Mouse (Mus musculus): Measurements from ENCODE around the gene Akr1d1. TPM values are rescaled to one million over a fixed set of nuclear protein-coding genes. Genes with fewer than 3 reads are reported as not detected.

The Akr1d1 gene
- total and polyA plus RNA-seq, 2 experiments from 2014 or later: not detected

DNA sequence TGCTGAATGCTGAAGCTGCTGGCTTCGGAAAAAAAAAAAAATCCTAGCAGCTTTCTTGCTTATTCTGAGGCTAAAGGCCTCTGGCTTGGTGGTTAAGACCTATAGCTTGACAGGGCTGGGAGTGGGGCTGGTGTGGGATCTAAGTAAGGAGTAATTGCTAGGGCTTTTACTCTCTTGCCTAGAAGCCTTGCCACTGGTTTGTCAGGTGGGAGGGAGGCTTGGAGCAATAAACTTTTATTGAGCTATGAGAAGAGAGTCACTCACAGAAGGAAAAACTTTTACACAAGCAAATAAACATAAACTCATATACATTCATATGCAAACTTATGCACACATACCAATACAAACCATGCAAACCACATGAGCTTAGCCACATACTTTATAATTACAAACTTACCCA lies 42.0 kb downstream of the Akr1d1 start:
- no peak for ATAC-seq (ENCODE audit: low FRiP score)
- no peak overlapping the region for H3K9ac ChIP-seq (replicated peaks; ENCODE audit: low read length, poor library complexity, severe bottlenecking)
- no peaks in the 10 kb centered on the region for H3K27me3 ChIP-seq (ENCODE audit: insufficient read depth, low read length)
- H3K27ac ChIP-seq (ENCODE audit: low read depth, low read length): no peak overlapping the region
- no peak overlapping the region for H3K4me3 ChIP-seq (ENCODE audit: low read depth, low read length)
- no peaks in the 10 kb centered on the region for H3K36me3 ChIP-seq (ENCODE audit: insufficient read depth, low read length)
- no peaks in the 10 kb centered on the region for H3K9me3 ChIP-seq (ENCODE audit: low read length)
- no peak for DNase-seq (ENCODE audit: low spot score)
- WGBS: 79% methylated on average over 1 of the region's 1 CpGs
- no peak for TF ChIP-seq CTCF (IDR thresholded peaks at IDR 0.05)
- no peaks in the 10 kb centered on the region for H3K4me1 ChIP-seq (ENCODE audit: insufficient read depth, low read length)
- H3K4me2 ChIP-seq (ENCODE audit: low read depth, low read length, poor library complexity, severe bottlenecking): no peak overlapping the region

DNA sequence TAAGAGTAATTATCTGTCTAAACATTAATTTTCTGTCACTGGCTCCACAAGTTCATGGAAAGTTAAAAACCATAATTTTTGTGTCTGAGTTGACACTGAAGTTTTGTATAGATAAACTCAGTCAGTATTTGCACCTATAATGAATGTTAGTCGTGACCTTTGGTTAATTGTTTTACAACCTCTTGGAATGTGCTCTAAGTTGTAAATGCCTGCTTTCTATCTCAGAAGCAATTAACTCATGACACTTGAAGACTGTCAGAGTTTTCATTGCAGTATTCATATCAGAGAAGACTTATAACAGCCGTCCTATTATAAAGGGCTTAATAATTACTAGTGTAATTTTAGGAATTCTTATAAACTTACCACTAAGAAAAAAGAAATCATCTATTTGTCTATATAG lies 43.0 kb downstream of the Akr1d1 start:
- no peak overlapping the region for H3K4me3 ChIP-seq (ENCODE audit: low read depth, low read length)
- TF ChIP-seq CTCF (IDR thresholded peaks at IDR 0.05): no peak
- WGBS: 84% methylated on average over 2 of the region's 2 CpGs

DNA sequence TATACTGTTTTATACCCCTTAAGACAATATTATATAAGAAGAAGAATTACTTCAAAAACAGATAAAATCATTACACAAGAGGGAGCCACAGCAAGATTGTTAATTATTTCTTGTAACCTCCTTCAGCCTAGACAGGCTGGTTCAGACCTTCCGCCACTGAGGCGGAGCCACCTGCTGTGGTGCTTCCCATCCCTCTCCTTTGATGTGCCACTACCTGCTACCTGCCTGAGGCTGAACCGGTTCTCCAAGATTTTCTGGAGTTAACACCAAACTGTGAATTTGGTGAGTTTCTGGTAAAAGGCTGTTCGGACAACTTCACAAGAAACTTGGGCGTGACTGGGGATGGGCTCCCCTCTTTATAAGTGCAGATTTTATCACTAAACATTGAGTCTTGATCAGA lies 50.5 kb downstream of the Akr1d1 start:
- Histone ChIP-seq H3K36me3 (ENCODE audit: insufficient read depth, low read length) (no peaks in the 10 kb centered on the region), H3K4me1 (ENCODE audit: insufficient read depth, low read length) (no peaks in the 10 kb centered on the region), H3K4me3 (ENCODE audit: low read depth, low read length) (no peak overlapping the region), H3K27ac (ENCODE audit: low read depth, low read length) (no peak overlapping the region), H3K9me3 (ENCODE audit: low read length) (no peaks in the 10 kb centered on the region), H3K4me2 (ENCODE audit: low read depth, low read length, poor library complexity, severe bottlenecking) (no peak overlapping the region), H3K27me3 (ENCODE audit: insufficient read depth, low read length) (no peaks in the 10 kb centered on the region), H3K9ac (replicated peaks; ENCODE audit: low read length, poor library complexity, severe bottlenecking) (no peak overlapping the region)
- 78% methylated on average over 5 of the region's 5 CpGs for WGBS
- TF ChIP-seq CTCF (IDR thresholded peaks at IDR 0.05): no peak
- DNase-seq (ENCODE audit: low spot score): no peak
- ATAC-seq (ENCODE audit: low FRiP score): no peak

More for the DNA sequence above, 43.0 kb downstream of the Akr1d1 start:
- Histone ChIP-seq H3K4me2 (ENCODE audit: low read depth, low read length, poor library complexity, severe bottlenecking) (no peak overlapping the region), H3K27ac (ENCODE audit: low read depth, low read length) (no peak overlapping the region), H3K27me3 (ENCODE audit: insufficient read depth, low read length) (no peaks in the 10 kb centered on the region), H3K36me3 (ENCODE audit: insufficient read depth, low read length) (no peaks in the 10 kb centered on the region), H3K4me1 (ENCODE audit: insufficient read depth, low read length) (no peaks in the 10 kb centered on the region), H3K9me3 (ENCODE audit: low read length) (no peaks in the 10 kb centered on the region), H3K9ac (replicated peaks; ENCODE audit: low read length, poor library complexity, severe bottlenecking) (no peak overlapping the region)
- DNase-seq (ENCODE audit: low spot score) (no peak), ATAC-seq (ENCODE audit: low FRiP score) (no peak)

DNA sequence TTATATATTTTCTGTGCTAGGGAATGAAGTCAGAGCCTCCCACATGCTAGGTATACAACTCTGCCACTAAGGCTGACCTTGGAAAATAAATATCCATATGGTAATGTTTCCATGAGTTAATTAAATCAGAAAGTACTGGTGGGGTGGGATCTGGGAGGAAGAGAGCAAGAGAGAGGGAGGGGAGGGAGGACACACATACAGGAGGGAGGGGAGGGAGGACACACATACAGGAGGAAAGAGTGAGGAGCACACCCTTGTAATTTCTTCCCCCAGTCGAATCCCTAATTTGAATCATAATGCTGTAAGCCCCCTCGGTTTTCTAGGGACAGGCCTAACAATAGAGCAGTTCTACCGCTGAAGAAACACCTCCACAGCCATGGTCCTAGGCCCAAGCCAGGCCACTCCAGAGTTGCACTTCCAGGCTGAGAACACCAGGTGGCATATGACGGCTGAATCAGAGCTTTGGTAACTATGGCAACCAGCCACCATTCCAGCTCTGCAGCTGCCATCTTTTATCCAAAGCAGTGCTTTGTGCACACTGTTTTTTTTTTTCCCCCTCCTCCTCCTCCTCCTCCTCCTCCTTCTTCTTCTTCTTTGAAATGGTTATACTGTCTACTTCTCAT lies 59.5 kb downstream of the Akr1d1 start:
- Histone ChIP-seq H3K9ac (replicated peaks; ENCODE audit: low read length, poor library complexity, severe bottlenecking) (no peak overlapping the region), H3K4me3 (ENCODE audit: low read depth, low read length) (no peak overlapping the region), H3K4me2 (ENCODE audit: low read depth, low read length, poor library complexity, severe bottlenecking) (no peak overlapping the region), H3K27me3 (ENCODE audit: insufficient read depth, low read length) (no peaks in the 10 kb centered on the region), H3K36me3 (ENCODE audit: insufficient read depth, low read length) (no peaks in the 10 kb centered on the region), H3K4me1 (ENCODE audit: insufficient read depth, low read length) (peaks cover 3% of the 10 kb centered on the region; the same call in 1 of the 2 replicates), H3K27ac (ENCODE audit: low read depth, low read length) (peak overlapping the region; percentile 77), H3K9me3 (ENCODE audit: low read length) (no peaks in the 10 kb centered on the region)
- DNase-seq (ENCODE audit: low spot score): peak; percentile 96
- 4% methylated on average over 4 of the region's 4 CpGs for WGBS
- peak; percentile 88 for TF ChIP-seq CTCF (IDR thresholded peaks at IDR 0.05)
- peak; percentile 79 for ATAC-seq (ENCODE audit: low FRiP score)

GRCm38 (mm10) chr6:37590800-37591199 lies 60.8 kb downstream of the Akr1d1 start:
- H3K27ac ChIP-seq (ENCODE audit: low read depth, low read length): no peak overlapping the region
- WGBS: 57% methylated on average over 6 of the region's 6 CpGs
- H3K4me2 ChIP-seq (ENCODE audit: low read depth, low read length, poor library complexity, severe bottlenecking): no peak overlapping the region
- no peak for ATAC-seq (ENCODE audit: low FRiP score)
- H3K36me3 ChIP-seq (ENCODE audit: insufficient read depth, low read length): no peaks in the 10 kb centered on the region
- H3K4me1 ChIP-seq (ENCODE audit: insufficient read depth, low read length): peaks cover 3% of the 10 kb centered on the region; the same call in 1 of the 2 replicates
- no peak for TF ChIP-seq CTCF (IDR thresholded peaks at IDR 0.05)
- H3K9ac ChIP-seq (replicated peaks; ENCODE audit: low read length, poor library complexity, severe bottlenecking): no peak overlapping the region
- no peak for DNase-seq (ENCODE audit: low spot score)
- H3K9me3 ChIP-seq (ENCODE audit: low read length): no peaks in the 10 kb centered on the region
- H3K4me3 ChIP-seq (ENCODE audit: low read depth, low read length): no peak overlapping the region
- no peaks in the 10 kb centered on the region for H3K27me3 ChIP-seq (ENCODE audit: insufficient read depth, low read length)

- Histone ChIP-seq H3K36me3 (ENCODE audit: insufficient read depth, low read length) (no peaks in the 10 kb centered on the region), H3K9me3 (ENCODE audit: low read length) (no peaks in the 10 kb centered on the region), H3K4me3 (ENCODE audit: low read depth, low read length) (peak overlapping the region; percentile 8; the same call in 1 of the 2 replicates), H3K9ac (replicated peaks; ENCODE audit: low read length, poor library complexity, severe bottlenecking) (no peak overlapping the region; the same call in 1 of the 2 replicates), H3K27me3 (ENCODE audit: insufficient read depth, low read length) (no peaks in the 10 kb centered on the region), H3K4me1 (ENCODE audit: insufficient read depth, low read length) (peaks cover 3% of the 10 kb centered on the region; the same call in 1 of the 2 replicates), H3K4me2 (ENCODE audit: low read depth, low read length, poor library complexity, severe bottlenecking) (peak overlapping the region; percentile 7), H3K27ac (ENCODE audit: low read depth, low read length) (peak overlapping the region; percentile 48)
- peak; percentile 84 for TF ChIP-seq CTCF (IDR thresholded peaks at IDR 0.05)
- DNase-seq (ENCODE audit: low spot score) (peak; percentile 86), ATAC-seq (ENCODE audit: low FRiP score) (peak; percentile 80)
- WGBS: 11% methylated on average over 19 of the region's 19 CpGs
These were observed 62.4 kb downstream of the Akr1d1 start for GRCm38 (mm10) chr6:37592101-37593032.

All from midbrain, postnatal 0 days (tissue).